Mouse (Mus musculus) embryonic fibroblast, embryonic 13.5 days (primary cell): ENCODE data around the gene Endov.

Source experiments
- CTCF ChIP-seq: IDR thresholded peaks from 2 replicates; pipeline ENCODE4 v1.5.1; 2011; ENCODE audit warnings: mild to moderate bottlenecking, control low read depth, low read length, moderate library complexity, borderline replicate concordance; ENCODE audit not compliant: insufficient read depth
- POLR2A ChIP-seq: IDR thresholded peaks from 2 replicates; pipeline ENCODE4 v1.6.1; 2011; ENCODE audit warnings: low read depth, mild to moderate bottlenecking, control low read depth, low read length, moderate library complexity

DNA sequence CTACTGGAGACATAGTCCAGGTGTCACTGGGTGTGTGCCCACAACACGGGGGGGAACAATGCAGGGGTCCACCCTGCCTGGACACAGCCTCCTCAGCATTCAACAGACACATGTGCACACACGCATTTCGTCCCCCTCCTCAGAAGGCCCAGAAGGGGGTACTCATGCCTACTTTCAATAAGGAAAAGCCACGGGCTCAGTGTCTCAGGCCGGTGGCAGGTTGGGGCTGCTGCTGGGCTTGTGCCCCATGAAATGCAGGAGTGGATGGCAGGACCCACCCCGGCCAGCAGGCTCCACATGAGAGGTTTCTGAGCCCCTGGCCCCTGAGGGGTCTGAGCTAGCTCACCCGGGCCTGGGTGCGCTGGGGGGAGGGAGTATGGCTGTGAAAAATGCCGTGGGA, 49.9 kb downstream of the Endov start:
- no peak for TF ChIP-seq CTCF
- TF ChIP-seq POLR2A: no peak
